Comparison of ENCODE assay signal across 8 mouse cellular contexts in genomic region chr7:28972542-28972985, GRCm38 (mm10). TPM values are rescaled to one million over a fixed set of nuclear protein-coding genes. Genes with fewer than 3 reads are reported as not detected.
A peak's percentile ranks its signal among the peaks of the same experiment; 100 is the strongest.
DNase-seq lines count a peak whose midpoint lies in the region; ATAC-seq and TF ChIP-seq lines count a peak whose summit lies in the region.

No protein-coding gene starts in this region.

- H3K36me3 ChIP-seq in ES-Bruce4 (ENCODE audit: control insufficient read depth, insufficient read depth, low read length, poor library complexity, severe bottlenecking), result peaks cover 28% of the 10 kb centered on the region
- peaks cover 84% of the 10 kb centered on the region for H3K36me3 ChIP-seq in embryonic facial prominence, embryonic 10.5 days (replicated peaks)
- peaks cover 24% of the 10 kb centered on the region for H3K36me3 ChIP-seq in small intestine, adult 2 months (ENCODE audit: control insufficient read depth, insufficient read depth, low read length)

- DNase-seq in adrenal gland, postnatal 10 days, result peak; percentile 87
- peak; percentile 88 for DNase-seq in embryonic facial prominence, embryonic 10.5 days (ENCODE audit: low spot score)
- DNase-seq in heart, postnatal 10 days, result peak; percentile 80 to 90
- DNase-seq in left cerebral cortex, adult 18-20 months (ENCODE audit: low spot score in 2 of 2), result peak; percentile 83 to 86
- DNase-seq in yolk sac, embryonic 10.5 days (ENCODE audit: low spot score), result no peak

- intact Hi-C loops in heart, postnatal 10 days (cut with DNase I), result loop anchor here (1.0 to 5.0 kb wide), 3 partner anchors 35 to 180 kb away; no protein-coding TSS in a partner anchor

- peaks cover 25% of the 10 kb centered on the region for H3K4me1 ChIP-seq in ES-Bruce4 (ENCODE audit: control insufficient read depth, insufficient read depth, low read length)
- peaks cover 10% of the 10 kb centered on the region for H3K4me1 ChIP-seq in embryonic facial prominence, embryonic 10.5 days
- peaks cover 31% of the 10 kb centered on the region for H3K4me1 ChIP-seq in small intestine, adult 2 months (ENCODE audit: control insufficient read depth, insufficient read depth, insufficient read length, low read length)

- peak; percentile 82 for TF ChIP-seq CTCF in ES-Bruce4 (IDR thresholded peaks at IDR 0.05; ENCODE audit: low read depth, low read length)
- TF ChIP-seq CTCF in small intestine, adult 2 months (IDR thresholded peaks at IDR 0.05; ENCODE audit: extremely low read depth, insufficient read length, insufficient replicate concordance, low read depth, low read length), result peak; percentile 89; the same call in 1 of the 2 replicates

- TF ChIP-seq EP300 in ES-Bruce4 (IDR thresholded peaks at IDR 0.05; ENCODE audit: insufficient read depth, low read depth, low read length), result no peak

- no peaks in the 10 kb centered on the region for H3K27me3 ChIP-seq in ES-Bruce4 (ENCODE audit: control insufficient read depth, insufficient read depth, low read length, poor library complexity, severe bottlenecking)
- no peaks in the 10 kb centered on the region for H3K27me3 ChIP-seq in embryonic facial prominence, embryonic 10.5 days (replicated peaks; ENCODE audit: low read depth, poor library complexity, severe bottlenecking)
- no peaks in the 10 kb centered on the region for H3K27me3 ChIP-seq in small intestine, adult 2 months (ENCODE audit: control insufficient read depth, insufficient read depth, low read length)

- H3K9me3 ChIP-seq in ES-Bruce4 (replicated peaks; ENCODE audit: control insufficient read depth, insufficient read depth, low read length, poor library complexity, severe bottlenecking), result no peaks in the 10 kb centered on the region
- H3K9me3 ChIP-seq in embryonic facial prominence, embryonic 10.5 days, result no peaks in the 10 kb centered on the region

- peak; percentile 64 for ATAC-seq in megakaryocyte, adult 5-6 weeks (ENCODE audit: poor library complexity, severe bottlenecking)

- no peak for TF ChIP-seq POLR2A in ES-Bruce4 (IDR thresholded peaks at IDR 0.05; ENCODE audit: insufficient read depth, low read length)
- no peak for TF ChIP-seq POLR2A in small intestine, adult 2 months (IDR thresholded peaks at IDR 0.05; ENCODE audit: low read depth, low read length)

- H3K9ac ChIP-seq in ES-Bruce4 (ENCODE audit: low read depth, poor library complexity, severe bottlenecking), result no peak overlapping the region

- H3K27ac ChIP-seq in ES-Bruce4 (ENCODE audit: insufficient read depth, low read length), result peak overlapping the region; percentile 71
- 0 out of 2 replicates have a peak overlapping the region, but pooled peaks have one; percentile 30 for H3K27ac ChIP-seq in embryonic facial prominence, embryonic 10.5 days (replicated peaks)
- peak overlapping the region; percentile 1 for H3K27ac ChIP-seq in small intestine, adult 2 months (ENCODE audit: insufficient read depth, low read depth, low read length)

- H3K4me3 ChIP-seq in ES-Bruce4 (ENCODE audit: low read depth, low read length), result peak overlapping the region; percentile 22
- H3K4me3 ChIP-seq in embryonic facial prominence, embryonic 10.5 days, result no peak overlapping the region
- H3K4me3 ChIP-seq in small intestine, adult 2 months (ENCODE audit: low read depth, low read length), result no peak overlapping the region

- 67% methylated on average over 8 of the region's 8 CpGs for WGBS in embryonic facial prominence, embryonic 10.5 days
- WGBS in small intestine, adult 2 months, result 68% methylated on average over 8 of the region's 8 CpGs

RNA-seq across cellular contexts. Expression of gene Eif3k, which starts 9.1 kb away (rescaled TPM):
- polyA plus RNA-seq in ES-Bruce4 (2011; ENCODE audit: insufficient read depth, insufficient read length, low read depth, missing spikeins), result 409 and 413 TPM in 2 replicates
- total RNA-seq in adrenal gland, postnatal 10 days (2021), result 100 to 1,000 TPM; 240 to 250 TPM
- 444 and 454 TPM in 2 replicates for polyA plus RNA-seq in embryonic facial prominence, embryonic 10.5 days (2016; fragmentation: Nextera tagmentation; extraction: Ambion mirVana)
- 100 to 1,000 TPM; 185 to 188 TPM for total RNA-seq in heart, postnatal 10 days (2021)
- total RNA-seq in left cerebral cortex, adult 18-20 months (2021), result 100 to 1,000 TPM; 196 to 199 TPM
- total RNA-seq in megakaryocyte, adult 5-6 weeks (2015), result 216 and 241 TPM in 2 replicates
- 340 and 348 TPM in 2 replicates for total RNA-seq in megakaryocyte, adult 5-6 weeks (2017)
- 135 and 169 TPM in 2 replicates for polyA plus RNA-seq in small intestine, adult 2 months (2012; rRNA removed)

RNA-seq across cellular contexts. Expression of gene Map4k1, which starts 9.3 kb away (rescaled TPM):
- 33.2 and 36.3 TPM in 2 replicates for polyA plus RNA-seq in ES-Bruce4 (2011; ENCODE audit: insufficient read depth, insufficient read length, low read depth, missing spikeins)
- 1 to 10 TPM; 3.3 to 4.9 TPM for total RNA-seq in adrenal gland, postnatal 10 days (2021)
- polyA plus RNA-seq in embryonic facial prominence, embryonic 10.5 days (2016; fragmentation: Nextera tagmentation; extraction: Ambion mirVana), result 11.6 and 14.4 TPM in 2 replicates
- 1 to 10 TPM; 2.0 to 2.2 TPM for total RNA-seq in heart, postnatal 10 days (2021)
- total RNA-seq in left cerebral cortex, adult 18-20 months (2021), result 1 to 10 TPM; 1.0 to 1.7 TPM
- total RNA-seq in megakaryocyte, adult 5-6 weeks (2015), result 53.8 and 54.4 TPM in 2 replicates
- 44.2 and 60.4 TPM in 2 replicates for total RNA-seq in megakaryocyte, adult 5-6 weeks (2017)
- polyA plus RNA-seq in small intestine, adult 2 months (2012; rRNA removed), result 11.1 and 21.3 TPM in 2 replicates

RNA-seq across cellular contexts. Expression of gene Actn4, which starts 10.4 kb away (rescaled TPM):
- polyA plus RNA-seq in ES-Bruce4 (2011; ENCODE audit: insufficient read depth, insufficient read length, low read depth, missing spikeins), result 318 and 324 TPM in 2 replicates
- total RNA-seq in adrenal gland, postnatal 10 days (2021), result 100 to 1,000 TPM; 236 to 261 TPM
- polyA plus RNA-seq in embryonic facial prominence, embryonic 10.5 days (2016; fragmentation: Nextera tagmentation; extraction: Ambion mirVana), result 260 and 269 TPM in 2 replicates
- total RNA-seq in heart, postnatal 10 days (2021), result 100 to 1,000 TPM; 173 to 174 TPM
- 100 to 1,000 TPM; 192 TPM for total RNA-seq in left cerebral cortex, adult 18-20 months (2021)
- total RNA-seq in megakaryocyte, adult 5-6 weeks (2015), result 82.5 and 87.8 TPM in 2 replicates
- 44.7 and 55.1 TPM in 2 replicates for total RNA-seq in megakaryocyte, adult 5-6 weeks (2017)
- 506 and 1,069 TPM in 2 replicates for polyA plus RNA-seq in small intestine, adult 2 months (2012; rRNA removed)

Comparison
In these comparisons a context has a peak if more than half of its experiments do, and no peak if none do; other contexts are left out.
1. H3K27ac ChIP-seq: peak in every context shown above with its lines; median percentile 71 in ES-Bruce4; 30 in embryonic facial prominence, embryonic 10.5 days; 1 in small intestine, adult 2 months.
2. RNA of gene Map4k1, which starts 9.3 kb away (total RNA-seq): 44.2 to 60.4 TPM in megakaryocyte, adult 5-6 weeks; 3.3 to 4.9 TPM in adrenal gland, postnatal 10 days, 2.0 to 2.2 TPM in heart, postnatal 10 days and 1.0 to 1.7 TPM in left cerebral cortex, adult 18-20 months; every median in the first group is over 4 times any median in the second.